In the genomic region with DNA sequence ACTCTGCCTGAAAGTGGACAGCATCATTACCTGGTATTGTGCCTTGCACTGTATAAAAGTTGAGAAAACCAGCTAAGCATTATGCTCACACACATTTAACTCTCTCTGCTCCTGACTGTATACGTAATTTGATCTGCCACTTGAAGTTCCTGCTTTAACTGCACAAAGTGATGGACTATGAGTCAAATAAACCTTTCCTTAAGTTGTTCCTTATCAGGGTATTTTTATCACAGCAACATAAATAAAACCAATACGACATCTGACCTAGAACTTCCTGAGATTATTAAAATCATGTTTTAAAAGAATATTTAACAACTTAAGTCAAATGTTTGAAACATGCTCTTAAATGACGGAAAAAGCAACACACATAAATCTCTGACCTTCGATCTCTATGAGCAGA, we compare ENCODE assay signal across 20 mouse cellular contexts.
DNase-seq lines count a peak whose midpoint lies in the region; ATAC-seq and TF ChIP-seq lines count a peak whose summit lies in the region.
"Had no signal": no experiment of that assay in that cellular context is flagged by ENCODE, and none has a peak within 500 bp of the region (broad histone marks: within the 10 kb centered on the region; RNA-seq: fewer than 3 reads in every experiment).

No protein-coding gene starts in this region.

- H3K9me3 ChIP-seq in kidney, postnatal 0 days (replicated peaks; ENCODE audit: low read length), result no peaks in the 10 kb centered on the region
- H3K9me3 ChIP-seq in MEL (replicated peaks; ENCODE audit: insufficient read depth, low read length), result no peaks in the 10 kb centered on the region
- H3K9me3 ChIP-seq: G1E had no signal

- ATAC-seq in kidney, postnatal 0 days (replicated peaks; ENCODE audit: low FRiP score, low read depth), result no peak
- ATAC-seq: activated CD4-positive, CD25-positive, alpha-beta regulatory T cell, adult 4 months; CD4-positive, CD25-positive, alpha-beta regulatory T cell, adult 4 months; Patski had no signal

- H3K4me3 ChIP-seq in kidney, postnatal 0 days (replicated peaks; ENCODE audit: low read depth, low read length), result no peak overlapping the region
- no peak overlapping the region; a peak in 1 of 4 replicates for H3K4me3 ChIP-seq in MEL (ENCODE audit: control insufficient read depth in 1 of 2, insufficient read depth in 1 of 2, low read depth in 2 of 2, low read length in 2 of 2)

- no peak overlapping the region for H3K9ac ChIP-seq in kidney, postnatal 0 days (ENCODE audit: low read depth, low read length)
- H3K9ac ChIP-seq in MEL (ENCODE audit: control insufficient read depth, low read depth, low read length, poor library complexity, severe bottlenecking), result no peak overlapping the region

- H3K36me3 ChIP-seq in kidney, postnatal 0 days (ENCODE audit: insufficient read depth, low read length), result no peaks in the 10 kb centered on the region
- peaks cover 0 to 46% of the 10 kb centered on the region in 2 experiments; a peak in 3 of 4 replicates for H3K36me3 ChIP-seq in MEL (ENCODE audit: control insufficient read depth in 1 of 2, insufficient read depth in 2 of 2, low read length in 2 of 2)
- H3K36me3 ChIP-seq: G1E had no signal

- DNase-seq in kidney, postnatal 0 days (ENCODE audit: low spot score), result peak; percentile 29
- no peak for DNase-seq in kidney, postnatal 14 days
- DNase-seq in MEL (ENCODE audit: low read depth, low spot score), result peak; percentile 44
- DNase-seq in thymus, postnatal 36 days, result no peak
- DNase-seq: adrenal gland, adult 2 months; adrenal gland, adult 8-10 months; adrenal gland, postnatal 10 days; adrenal gland, postnatal 14 days; adrenal gland, postnatal 25 days; adrenal gland, postnatal 36 days; B cell, adult 2 months; cerebellum, adult 11 months; cerebellum, adult 11-12 months; cerebellum, adult 18-20 months; cerebellum, adult 2 months had no signal

- peaks cover 9% of the 10 kb centered on the region for H3K79me2 ChIP-seq in MEL (ENCODE audit: control insufficient read depth, insufficient read depth, low read length, poor library complexity)

- no peak overlapping the region for H3K27ac ChIP-seq in kidney, postnatal 0 days
- H3K27ac ChIP-seq in MEL (ENCODE audit: control insufficient read depth, low read depth, low read length), result no peak overlapping the region; the same call in 1 of the 2 replicates

- TF ChIP-seq POLR2A in MEL (IDR thresholded peaks at IDR 0.05; ENCODE audit: control insufficient read depth in 1 of 2, insufficient read depth in 1 of 2, low read depth in 1 of 2, low read length in 2 of 2, poor library complexity in 1 of 2), result no peak

- H3K4me2 ChIP-seq in kidney, postnatal 0 days (ENCODE audit: low read length), result no peak overlapping the region

- 46% methylated on average over 4 of the region's 4 CpGs for WGBS in kidney, postnatal 0 days

- no peaks in the 10 kb centered on the region for H3K27me3 ChIP-seq in kidney, postnatal 0 days (ENCODE audit: insufficient read depth, low read length)
- no peaks in the 10 kb centered on the region for H3K27me3 ChIP-seq in MEL (ENCODE audit: control insufficient read depth in 1 of 2, insufficient read depth in 2 of 2, low read length in 2 of 2)
- H3K27me3 ChIP-seq: CH12.LX had no signal

- no peak for TF ChIP-seq RAD21 in MEL (IDR thresholded peaks at IDR 0.05; ENCODE audit: low read depth, low read length)

- no peak for TF ChIP-seq CTCF in kidney, postnatal 0 days (IDR thresholded peaks at IDR 0.05; ENCODE audit: low read depth)
- TF ChIP-seq CTCF in MEL (IDR thresholded peaks at IDR 0.05 in 2 of 3, conservative IDR thresholded peaks at IDR 0.05 in 1 of 3; ENCODE audit: control insufficient read depth in 1 of 3, insufficient read depth in 1 of 3, low read depth in 2 of 3, low read length in 3 of 3, poor library complexity in 1 of 3, severe bottlenecking in 1 of 3), result no peak

- no peaks in the 10 kb centered on the region for H3K4me1 ChIP-seq in kidney, postnatal 0 days (replicated peaks; ENCODE audit: insufficient read depth, low read length)
- H3K4me1 ChIP-seq in MEL (ENCODE audit: control insufficient read depth in 1 of 2, insufficient read depth in 2 of 2, low read length in 2 of 2), result peaks cover 28 to 31% of the 10 kb centered on the region in 2 experiments

- peak in 1 of 2 experiments; percentile 22; a peak in 2 of 4 replicates for TF ChIP-seq EP300 in MEL (IDR thresholded peaks at IDR 0.05; ENCODE audit: low read depth in 1 of 2, low read length in 2 of 2)

TF ChIP-seq in MEL, 35 proteins besides CTCF, POLR2A, EP300 and RAD21:
- no peak for TF ChIP-seq ZKSCAN1 (IDR thresholded peaks at IDR 0.05; ENCODE audit: low read depth, low read length)
- TF ChIP-seq MAFK (IDR thresholded peaks at IDR 0.05; ENCODE audit: borderline replicate concordance, low read depth, low read length), result no peak
- TF ChIP-seq GATA1 (IDR thresholded peaks at IDR 0.05; ENCODE audit: low read depth, low read length), result peak; percentile 56; the same call in 1 of the 2 replicates
- no peak for TF ChIP-seq NRF1 (IDR thresholded peaks at IDR 0.05; ENCODE audit: insufficient read depth, low read depth, low read length, poor library complexity, severe bottlenecking)
- no peak for TF ChIP-seq MEF2A (IDR thresholded peaks at IDR 0.05; ENCODE audit: extremely low read depth, insufficient replicate concordance, low read depth, low read length, poor library complexity, severe bottlenecking)
- TF ChIP-seq RCOR1 (IDR thresholded peaks at IDR 0.05; ENCODE audit: low read depth, low read length), result peak; percentile 74
- TF ChIP-seq MXI1 (IDR thresholded peaks at IDR 0.05; ENCODE audit: low read depth, low read length), result no peak
- TF ChIP-seq ZC3H11A (IDR thresholded peaks at IDR 0.05; ENCODE audit: low read depth, low read length), result no peak
- TF ChIP-seq SMC3 (IDR thresholded peaks at IDR 0.05; ENCODE audit: low read depth, low read length), result no peak
- no peak for TF ChIP-seq USF1 (IDR thresholded peaks at IDR 0.05; ENCODE audit: low read depth, low read length)
- TF ChIP-seq ETS1 (IDR thresholded peaks at IDR 0.05; ENCODE audit: low read depth, low read length), result peak; percentile 36; the same call in 1 of the 2 replicates
- TF ChIP-seq SIN3A (IDR thresholded peaks at IDR 0.05; ENCODE audit: low read length), result 0 out of 2 replicates have a peak, but pooled peaks have one; percentile 10

Comparison
In these comparisons a context has a peak if more than half of its experiments do, and no peak if none do; other contexts are left out.
1. DNase-seq: peak in kidney, postnatal 0 days (single experiment) and MEL (single experiment); none in kidney, postnatal 14 days (single experiment) and thymus, postnatal 36 days (0 of 2).